Mouse (Mus musculus) olfactory bulb, adult 2 months (tissue): ENCODE results near the gene Snx6.
"Not testable (repeated sequence)": the region's sequence is repeated elsewhere in the genome, so short reads cannot be mapped to it uniquely, and the experiment has no call there.

Experiments used
- CTCF ChIP-seq: fragments of 200-500 bp; IDR thresholded peaks from 2 replicates; pipeline ENCODE4 v1.5.1; 2012; ENCODE audit warnings: low read depth, mild to moderate bottlenecking, low read length, moderate library complexity; ENCODE audit not compliant: insufficient read depth
- POLR2A ChIP-seq: fragments of 200-500 bp; IDR thresholded peaks from 2 replicates; pipeline ENCODE4 v1.6.1; 2012; ENCODE audit warnings: mild to moderate bottlenecking, low read depth, low read length, moderate library complexity; ENCODE audit not compliant: insufficient read depth

DNA sequence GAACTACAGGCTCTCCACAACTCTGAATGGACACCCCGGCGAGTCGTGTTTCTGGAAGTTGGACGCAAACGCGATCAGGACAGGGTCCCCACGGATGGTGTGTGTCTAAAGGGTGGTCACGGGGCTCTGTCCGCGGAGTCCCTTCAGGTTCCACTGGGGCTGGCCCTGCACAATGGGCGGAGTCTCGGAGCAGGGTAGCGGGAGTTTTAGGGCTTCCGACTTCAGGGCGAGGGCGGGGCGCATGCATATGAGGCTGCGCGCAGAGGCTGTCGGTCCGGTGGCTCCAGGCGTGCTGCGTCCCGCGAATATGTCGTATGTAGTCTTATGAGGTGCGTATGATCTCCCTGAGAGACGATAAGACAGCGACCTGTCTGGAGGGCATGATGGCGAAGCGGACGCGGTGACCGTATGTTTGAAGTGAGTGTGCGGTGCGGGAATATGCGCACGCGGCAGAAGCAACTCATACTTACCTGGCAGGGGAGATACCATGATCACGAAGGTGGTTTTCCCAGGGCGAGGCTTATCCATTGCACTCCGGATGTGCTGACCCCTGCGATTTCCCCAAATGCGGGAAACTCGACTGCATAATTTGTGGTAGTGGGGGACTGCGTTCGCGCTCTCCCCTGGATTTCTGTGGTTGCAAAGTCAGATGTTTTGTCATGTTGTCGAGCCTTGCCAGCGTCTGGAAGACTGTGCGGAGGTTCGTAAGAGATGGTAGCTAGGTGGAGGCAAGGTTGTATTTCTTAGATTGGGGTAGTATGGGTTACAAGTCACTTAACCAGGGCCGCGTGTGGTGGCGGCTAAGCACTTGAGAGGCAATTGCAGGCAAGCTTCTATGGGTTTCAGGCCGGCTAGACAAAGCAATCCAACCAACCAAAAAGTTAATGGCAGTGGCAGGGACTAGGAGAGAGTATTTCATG is 66.1 kb downstream of the Snx6 start:
- not testable (repeated sequence) for TF ChIP-seq CTCF, POLR2A
